Mouse (Mus musculus): Measurements from ENCODE around the gene Ltv1.

GRCm38 (mm10) chr10:13225377-13226063, 32.6 kb upstream of the Ltv1 start:
- TF ChIP-seq CTCF (IDR thresholded peaks at IDR 0.05; ENCODE audit: low read depth, low read length) (no peak), POLR2A (IDR thresholded peaks at IDR 0.05; ENCODE audit: borderline replicate concordance, low read depth, low read length) (no peak)
